17 mouse cellular contexts compared by ENCODE assay signal in genomic region chr17:15580072-15580447, GRCm38 (mm10).
"Had no signal": no experiment of that assay in that cellular context is flagged by ENCODE, and none has a peak within 500 bp of the region (broad histone marks: within the 10 kb centered on the region; RNA-seq: fewer than 3 reads in every experiment).

No protein-coding gene starts in this region.

- ATAC-seq: midbrain, embryonic 16.5 days had no signal

- H3K27ac ChIP-seq: liver, embryonic 14.5 days; midbrain, embryonic 10.5 days; midbrain, embryonic 12.5 days; neural tube, embryonic 13.5 days; neural tube, embryonic 15.5 days had no signal

- H3K9ac ChIP-seq: liver, embryonic 14.5 days; lung, embryonic 14.5 days; midbrain, embryonic 12.5 days; neural tube, embryonic 13.5 days; neural tube, embryonic 15.5 days had no signal

- DNase-seq: lung, adult 18-20 months; lung, embryonic 14.5 days; lung, postnatal 10 days; lung, postnatal 4 days; midbrain, embryonic 14.5 days; right cerebral cortex, postnatal 14 days; spleen, adult 18-20 months; thymus, adult 18-20 months; thymus, postnatal 25 days; thymus, postnatal 4 days had no signal

- H3K4me3 ChIP-seq: midbrain, embryonic 10.5 days; midbrain, embryonic 12.5 days; myocyte; neural tube, embryonic 13.5 days; neural tube, embryonic 15.5 days had no signal

- H3K4me2 ChIP-seq: lung, embryonic 14.5 days; midbrain, embryonic 12.5 days; neural tube, embryonic 13.5 days; neural tube, embryonic 15.5 days had no signal

- H3K4me1 ChIP-seq: neural tube, embryonic 13.5 days; neural tube, embryonic 15.5 days had no signal

- H3K36me3 ChIP-seq: midbrain, embryonic 10.5 days; midbrain, embryonic 12.5 days; neural tube, embryonic 13.5 days; neural tube, embryonic 15.5 days had no signal

- H3K9me3 ChIP-seq: midbrain, embryonic 10.5 days; midbrain, embryonic 12.5 days; neural tube, embryonic 13.5 days; neural tube, embryonic 15.5 days had no signal
